In genomic region chr4:149727636-149728035, GRCm38 (mm10) we compare ENCODE assay signal across 20 mouse cellular contexts. TPM values are rescaled to one million over a fixed set of nuclear protein-coding genes. Genes with fewer than 3 reads are reported as not detected.
A peak's percentile ranks its signal among the peaks of the same experiment; 100 is the strongest.
DNase-seq lines count a peak whose midpoint lies in the region; ATAC-seq and TF ChIP-seq lines count a peak whose summit lies in the region.
"Had no signal": no experiment of that assay in that cellular context is flagged by ENCODE, and none has a peak within 500 bp of the region (broad histone marks: within the 10 kb centered on the region; RNA-seq: fewer than 3 reads in every experiment).

No protein-coding gene starts in this region.

- H3K27me3 ChIP-seq in hindbrain, embryonic 10.5 days (ENCODE audit: insufficient read depth, poor library complexity, severe bottlenecking): no peaks in the 10 kb centered on the region
- no peaks in the 10 kb centered on the region for H3K27me3 ChIP-seq in hindbrain, postnatal 0 days (ENCODE audit: insufficient read depth, low read length)
- no peaks in the 10 kb centered on the region for H3K27me3 ChIP-seq in E14TG2a.4 (ENCODE audit: insufficient read depth, low read length)
- H3K27me3 ChIP-seq: CH12.LX; embryonic facial prominence, embryonic 12.5 days; embryonic facial prominence, embryonic 15.5 days; forebrain, embryonic 13.5 days; forebrain, embryonic 15.5 days had no signal

- H3K9ac ChIP-seq in hindbrain, postnatal 0 days (replicated peaks; ENCODE audit: low read length): no peak overlapping the region
- H3K9ac ChIP-seq: embryonic facial prominence, embryonic 12.5 days; embryonic facial prominence, embryonic 15.5 days; forebrain, embryonic 13.5 days; forebrain, embryonic 15.5 days; forebrain, postnatal 0 days had no signal

- no peak for TF ChIP-seq CTCF in hindbrain, postnatal 0 days (IDR thresholded peaks at IDR 0.05; ENCODE audit: low read depth)
- no peak for TF ChIP-seq CTCF in E14TG2a.4 (conservative IDR thresholded peaks at IDR 0.05; ENCODE audit: low read length)

- DNase-seq in cerebellum, adult 11-12 months: peak; percentile 57
- DNase-seq in cerebellum, postnatal 4 days (ENCODE audit: low spot score in 2 of 2): no peak
- DNase-seq in cerebellum, adult 9-11 months: peak; percentile 62
- no peak for DNase-seq in cerebellum, adult 11 months
- DNase-seq in hindbrain, embryonic 10.5 days (ENCODE audit: low spot score): no peak
- DNase-seq in hindbrain, postnatal 0 days (ENCODE audit: low spot score): no peak
- DNase-seq: adrenal gland, adult 2 months; adrenal gland, postnatal 10 days; adrenal gland, postnatal 25 days; B cell, adult 2 months; embryo, embryonic 11 days; forebrain, postnatal 0 days had no signal

- WGBS in hindbrain, embryonic 10.5 days: 98% methylated on average over 5 of the region's 5 CpGs
- 91% methylated on average over 5 of the region's 5 CpGs for WGBS in hindbrain, postnatal 0 days

- ATAC-seq in hindbrain, postnatal 0 days: no peak
- no peak for ATAC-seq in erythroblast, adult 5-6 weeks (replicated peaks; ENCODE audit: low FRiP score, poor library complexity, severe bottlenecking)
- ATAC-seq: CD4-positive, CD25-positive, alpha-beta regulatory T cell, adult 4 months; forebrain, embryonic 13.5 days; forebrain, embryonic 15.5 days; forebrain, postnatal 0 days had no signal

- H3K4me3 ChIP-seq in hindbrain, embryonic 10.5 days: peak overlapping the region; percentile 7; the same call in 1 of the 2 replicates
- H3K4me3 ChIP-seq in hindbrain, postnatal 0 days (ENCODE audit: low read length): no peak overlapping the region
- H3K4me3 ChIP-seq in E14TG2a.4 (replicated peaks; ENCODE audit: low read length): peak overlapping the region; percentile 13; the same call in 1 of the 2 replicates
- H3K4me3 ChIP-seq: embryonic facial prominence, embryonic 12.5 days; embryonic facial prominence, embryonic 15.5 days; forebrain, embryonic 13.5 days; forebrain, embryonic 15.5 days had no signal

- peaks cover 92% of the 10 kb centered on the region for H3K36me3 ChIP-seq in hindbrain, embryonic 10.5 days
- peaks cover 43% of the 10 kb centered on the region for H3K36me3 ChIP-seq in hindbrain, postnatal 0 days (ENCODE audit: insufficient read depth, low read length)
- peaks cover 99% of the 10 kb centered on the region for H3K36me3 ChIP-seq in E14TG2a.4 (ENCODE audit: insufficient read depth, low read length)

- H3K9me3 ChIP-seq in hindbrain, embryonic 10.5 days: no peaks in the 10 kb centered on the region
- H3K9me3 ChIP-seq in hindbrain, postnatal 0 days (ENCODE audit: low read length): no peaks in the 10 kb centered on the region
- H3K9me3 ChIP-seq in E14TG2a.4 (ENCODE audit: low read length): no peaks in the 10 kb centered on the region
- H3K9me3 ChIP-seq: embryonic facial prominence, embryonic 12.5 days; embryonic facial prominence, embryonic 15.5 days; forebrain, embryonic 13.5 days; forebrain, embryonic 15.5 days had no signal

- H3K4me2 ChIP-seq in hindbrain, postnatal 0 days (ENCODE audit: low read depth, low read length): no peak overlapping the region
- H3K4me2 ChIP-seq: embryonic facial prominence, embryonic 12.5 days; embryonic facial prominence, embryonic 15.5 days; forebrain, embryonic 13.5 days; forebrain, embryonic 15.5 days had no signal

- H3K4me1 ChIP-seq in hindbrain, embryonic 10.5 days (replicated peaks): peaks cover 64% of the 10 kb centered on the region
- no peaks in the 10 kb centered on the region for H3K4me1 ChIP-seq in hindbrain, postnatal 0 days (ENCODE audit: insufficient read depth, low read length)
- peaks cover 91% of the 10 kb centered on the region for H3K4me1 ChIP-seq in E14TG2a.4 (replicated peaks; ENCODE audit: low read depth, low read length)

- 0 out of 2 replicates have a peak overlapping the region, but pooled peaks have one; percentile 12 for H3K27ac ChIP-seq in hindbrain, embryonic 10.5 days
- H3K27ac ChIP-seq in hindbrain, postnatal 0 days: no peak overlapping the region
- H3K27ac ChIP-seq: embryonic facial prominence, embryonic 12.5 days; embryonic facial prominence, embryonic 15.5 days; forebrain, embryonic 13.5 days; forebrain, embryonic 15.5 days had no signal

RNA-seq across cellular contexts. Expression of gene Tmem201, which starts 10.2 kb away (rescaled TPM):
- polyA plus RNA-seq in hindbrain, embryonic 10.5 days (2016; fragmentation: Nextera tagmentation; extraction: Ambion mirVana): 40.8 and 44.4 TPM in 2 replicates
- total RNA-seq in hindbrain, postnatal 0 days (2014; rRNA removed): 69.8 and 80.2 TPM in 2 replicates
- 41.2 and 44.7 TPM in 2 replicates for polyA plus RNA-seq in hindbrain, postnatal 0 days (2015; fragmentation: Nextera tagmentation; extraction: Ambion mirVana)
- total RNA-seq in erythroblast, adult 5-6 weeks (2015; ENCODE audit: low replicate concordance): 2.7 and 23.2 TPM in 2 replicates
- 0.85 and 3.2 TPM in 2 replicates for total RNA-seq in erythroblast, adult 5-6 weeks (2017; ENCODE audit: low replicate concordance)

RNA-seq across cellular contexts. Expression of gene Pik3cd, which starts 25.3 kb away (rescaled TPM):
- 10.4 and 17.2 TPM in 2 replicates for polyA plus RNA-seq in hindbrain, embryonic 10.5 days (2016; fragmentation: Nextera tagmentation; extraction: Ambion mirVana)
- 17.4 and 20.8 TPM in 2 replicates for total RNA-seq in hindbrain, postnatal 0 days (2014; rRNA removed)
- 9.2 and 10.1 TPM in 2 replicates for polyA plus RNA-seq in hindbrain, postnatal 0 days (2015; fragmentation: Nextera tagmentation; extraction: Ambion mirVana)
- 11.1 and 14.4 TPM in 2 replicates for total RNA-seq in erythroblast, adult 5-6 weeks (2015; ENCODE audit: low replicate concordance)
- 14.9 and 20.2 TPM in 2 replicates for total RNA-seq in erythroblast, adult 5-6 weeks (2017; ENCODE audit: low replicate concordance)

RNA-seq across cellular contexts. Expression of gene Slc25a33, which starts 46.4 kb away (rescaled TPM):
- polyA plus RNA-seq in hindbrain, embryonic 10.5 days (2016; fragmentation: Nextera tagmentation; extraction: Ambion mirVana): 19.1 and 20.3 TPM in 2 replicates
- 20.4 and 21.6 TPM in 2 replicates for total RNA-seq in hindbrain, postnatal 0 days (2014; rRNA removed)
- polyA plus RNA-seq in hindbrain, postnatal 0 days (2015; fragmentation: Nextera tagmentation; extraction: Ambion mirVana): 38.2 and 39.6 TPM in 2 replicates
- not detected in 2 replicates for total RNA-seq in erythroblast, adult 5-6 weeks (2015; ENCODE audit: low replicate concordance)
- not detected in 2 replicates for total RNA-seq in erythroblast, adult 5-6 weeks (2017; ENCODE audit: low replicate concordance)

Comparison
In these comparisons a context has a peak if more than half of its experiments do, and no peak if none do; other contexts are left out.
1. DNase-seq: peak in cerebellum, adult 11-12 months (single experiment) and cerebellum, adult 9-11 months (single experiment); none in cerebellum, postnatal 4 days (0 of 2), cerebellum, adult 11 months (single experiment), hindbrain, embryonic 10.5 days (single experiment) and hindbrain, postnatal 0 days (single experiment).
2. RNA of gene Slc25a33, which starts 46.4 kb away (total RNA-seq): 20.4 to 21.6 TPM in hindbrain, postnatal 0 days; not detected in erythroblast, adult 5-6 weeks; every median in the first group is over 10 times any median in the second.